Mouse (Mus musculus): ENCODE measurements around the gene Nme2. TPM values are rescaled to one million over a fixed set of nuclear protein-coding genes. Genes with fewer than 3 reads are reported as not detected.
A peak's percentile ranks its signal among the peaks of the same experiment; 100 is the strongest.

Gene Nme2
- polyA plus RNA-seq, 1 experiment from 2014 or later, result 297 TPM

DNA sequence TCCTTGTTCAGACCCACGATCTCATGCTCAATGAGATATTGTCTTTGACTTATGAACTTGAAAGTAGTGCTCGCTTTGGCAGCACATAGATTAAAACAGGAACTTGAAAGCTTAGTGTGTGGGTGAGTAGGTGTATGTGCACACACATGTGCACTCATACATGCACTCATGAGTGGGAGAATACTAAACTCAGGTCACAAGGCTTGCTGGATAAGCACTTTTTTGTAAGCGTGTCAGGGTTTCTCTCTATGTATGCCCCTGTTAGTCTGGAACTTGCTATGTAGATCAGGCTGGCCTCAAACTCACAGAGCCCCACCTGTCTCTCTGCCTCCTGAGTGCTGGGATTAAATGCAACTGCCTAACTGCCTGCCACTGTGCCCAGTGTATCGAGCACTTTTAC is 31.0 kb upstream of the Nme2 start:
- 81% methylated on average over 4 of the region's 4 CpGs for WGBS
- Histone ChIP-seq H3K4me2 (replicated peaks) (no peak overlapping the region), H3K9me3 (replicated peaks) (no peaks in the 10 kb centered on the region), H3K27ac (replicated peaks) (no peak overlapping the region), H3K9ac (no peak overlapping the region), H3K4me3 (replicated peaks) (no peak overlapping the region), H3K36me3 (no peaks in the 10 kb centered on the region), H3K27me3 (no peaks in the 10 kb centered on the region), H3K4me1 (no peaks in the 10 kb centered on the region)
- ATAC-seq (ENCODE audit: insufficient number of reproducible peaks, low FRiP score, low TSS enrichment, low read depth), result no peak

DNA sequence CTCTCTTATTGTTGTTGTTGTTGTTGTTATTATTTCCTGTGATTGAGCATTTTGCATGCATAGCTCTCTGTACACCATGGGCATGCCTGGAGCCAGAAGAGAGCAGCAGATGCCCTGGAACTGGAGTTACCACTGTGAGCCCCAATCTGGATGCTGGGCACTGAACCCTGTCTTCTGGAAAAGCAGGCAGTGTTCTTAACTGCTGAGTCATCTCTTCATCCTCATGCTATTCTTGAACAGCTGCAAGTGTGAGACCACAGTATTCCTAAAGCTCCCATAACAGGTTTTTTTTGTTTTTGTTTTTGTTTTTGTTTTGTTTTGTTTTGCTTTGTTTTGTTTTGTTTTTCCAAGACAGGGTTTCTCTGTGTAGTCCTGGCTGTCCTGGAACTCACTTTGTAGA is 30.2 kb upstream of the Nme2 start:
- H3K36me3 ChIP-seq, result no peaks in the 10 kb centered on the region
- no peak overlapping the region for H3K27ac ChIP-seq (replicated peaks)
- H3K27me3 ChIP-seq, result no peaks in the 10 kb centered on the region
- H3K9me3 ChIP-seq (replicated peaks), result no peaks in the 10 kb centered on the region
- no peak for ATAC-seq (ENCODE audit: insufficient number of reproducible peaks, low FRiP score, low TSS enrichment, low read depth)
- no peaks in the 10 kb centered on the region for H3K4me1 ChIP-seq
- no peak overlapping the region for H3K9ac ChIP-seq
- H3K4me2 ChIP-seq (replicated peaks), result no peak overlapping the region
- no peak overlapping the region for H3K4me3 ChIP-seq (replicated peaks)

DNA sequence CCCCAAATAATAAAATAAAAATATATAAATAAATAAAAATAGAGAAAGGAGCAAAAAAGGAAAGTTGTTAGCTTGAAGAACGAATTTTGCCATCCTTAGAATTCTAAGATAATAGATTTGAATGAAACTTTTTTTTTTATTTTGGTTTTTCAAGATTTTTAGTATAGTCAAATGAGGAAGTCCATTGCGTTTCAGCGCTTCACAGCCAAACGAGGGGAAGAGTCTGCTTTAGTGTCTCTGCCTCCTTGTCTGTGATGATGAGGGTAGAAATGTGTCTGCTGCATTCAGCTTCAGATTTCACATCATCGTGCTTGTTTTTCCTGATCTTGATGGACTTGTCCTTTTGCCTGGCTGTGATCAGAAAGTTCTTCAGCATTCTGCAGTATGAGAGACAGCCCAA is 29.2 kb upstream of the Nme2 start:
- no peaks in the 10 kb centered on the region for H3K4me1 ChIP-seq
- no peak for ATAC-seq (ENCODE audit: insufficient number of reproducible peaks, low FRiP score, low TSS enrichment, low read depth)
- no peaks in the 10 kb centered on the region for H3K36me3 ChIP-seq
- H3K4me3 ChIP-seq (replicated peaks), result no peak overlapping the region
- H3K27ac ChIP-seq (replicated peaks), result no peak overlapping the region
- no peak overlapping the region for H3K9ac ChIP-seq
- no peaks in the 10 kb centered on the region for H3K27me3 ChIP-seq
- WGBS, result 84% methylated on average over 5 of the region's 5 CpGs
- no peak overlapping the region for H3K4me2 ChIP-seq (replicated peaks)
- no peaks in the 10 kb centered on the region for H3K9me3 ChIP-seq (replicated peaks)

DNA sequence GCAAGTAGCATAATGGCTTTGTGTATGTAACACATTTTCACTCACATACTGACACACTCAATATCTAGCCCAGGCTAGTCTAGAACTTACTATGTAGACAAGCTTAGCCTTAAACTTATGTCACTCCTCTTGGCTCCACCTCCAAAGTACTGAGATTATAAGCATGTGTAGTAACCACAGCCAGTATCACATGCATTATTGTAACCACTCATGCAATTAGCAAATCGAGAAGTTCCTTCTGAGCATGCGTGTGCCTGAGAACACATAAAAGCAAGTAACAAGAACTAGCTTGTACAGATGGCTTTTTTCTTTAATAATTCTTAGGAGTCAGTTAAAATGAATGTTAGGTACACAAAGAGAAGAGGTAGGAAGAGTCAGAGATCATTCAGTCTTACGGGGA is 28.6 kb upstream of the Nme2 start:
- H3K4me1 ChIP-seq, result no peaks in the 10 kb centered on the region
- H3K9me3 ChIP-seq (replicated peaks), result no peaks in the 10 kb centered on the region
- no peaks in the 10 kb centered on the region for H3K36me3 ChIP-seq
- no peaks in the 10 kb centered on the region for H3K27me3 ChIP-seq
- H3K27ac ChIP-seq (replicated peaks), result no peak overlapping the region
- ATAC-seq (ENCODE audit: insufficient number of reproducible peaks, low FRiP score, low TSS enrichment, low read depth), result no peak
- H3K4me2 ChIP-seq (replicated peaks), result no peak overlapping the region
- no peak overlapping the region for H3K9ac ChIP-seq
- WGBS, result 72% methylated on average over 3 of the region's 3 CpGs
- H3K4me3 ChIP-seq (replicated peaks), result no peak overlapping the region

DNA sequence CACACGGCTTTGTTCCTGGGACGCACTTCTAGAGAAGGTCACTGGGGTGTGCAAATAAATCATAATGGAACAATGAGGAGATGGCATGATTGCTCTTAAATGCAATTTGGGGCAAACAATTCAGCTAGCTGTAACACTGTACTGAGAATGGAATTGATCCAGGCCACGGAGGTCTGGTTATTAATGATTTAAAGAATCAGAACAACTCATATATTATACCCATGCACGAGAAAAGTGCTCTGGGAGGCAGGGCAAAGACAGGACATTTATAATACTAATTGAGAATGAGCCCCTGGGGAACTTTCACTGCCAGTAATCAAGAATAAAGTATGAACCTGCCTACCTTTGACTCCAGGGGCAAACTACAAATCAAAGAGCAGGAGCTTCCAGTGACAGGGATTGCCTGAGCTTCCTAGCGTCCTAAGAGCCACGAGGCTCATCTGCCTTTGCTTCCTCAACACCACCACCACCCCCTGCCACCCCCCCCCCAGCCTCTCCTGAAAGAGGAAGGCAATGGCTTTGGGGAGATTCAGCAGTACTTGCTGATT is 23.5 kb upstream of the Nme2 start:
- H3K27ac ChIP-seq (replicated peaks), result no peak overlapping the region
- ATAC-seq (ENCODE audit: insufficient number of reproducible peaks, low FRiP score, low TSS enrichment, low read depth), result no peak
- no peak overlapping the region for H3K4me2 ChIP-seq (replicated peaks)
- H3K36me3 ChIP-seq, result no peaks in the 10 kb centered on the region
- no peak overlapping the region for H3K9ac ChIP-seq
- WGBS, result 47% methylated on average over 6 of the region's 6 CpGs
- no peaks in the 10 kb centered on the region for H3K9me3 ChIP-seq (replicated peaks)
- H3K4me3 ChIP-seq (replicated peaks), result no peak overlapping the region
- H3K27me3 ChIP-seq, result no peaks in the 10 kb centered on the region
- H3K4me1 ChIP-seq, result no peaks in the 10 kb centered on the region

DNA sequence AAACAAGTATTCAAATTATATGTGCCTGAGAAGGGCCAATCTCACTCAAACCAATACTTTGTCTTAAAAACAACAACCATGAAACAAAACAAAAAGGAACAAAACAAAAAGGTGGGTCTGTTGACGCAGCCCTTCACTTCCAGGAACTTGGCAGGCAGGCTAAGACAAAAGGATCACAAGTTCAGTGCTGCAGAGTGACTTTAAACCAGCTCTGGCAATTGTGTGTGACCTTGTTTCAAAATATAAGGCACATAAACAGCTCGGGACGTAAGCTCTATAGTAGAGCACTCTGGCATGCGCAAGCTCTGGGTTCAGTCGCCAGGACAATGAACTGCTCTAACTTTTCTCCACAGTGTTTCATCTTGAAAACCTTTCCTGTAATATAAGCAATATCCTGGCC is 16.9 kb upstream of the Nme2 start:
- Histone ChIP-seq H3K4me2 (replicated peaks) (no peak overlapping the region), H3K4me3 (replicated peaks) (no peak overlapping the region), H3K9me3 (replicated peaks) (no peaks in the 10 kb centered on the region), H3K27ac (replicated peaks) (no peak overlapping the region), H3K4me1 (no peaks in the 10 kb centered on the region), H3K27me3 (no peaks in the 10 kb centered on the region), H3K36me3 (no peaks in the 10 kb centered on the region), H3K9ac (no peak overlapping the region)
- ATAC-seq (ENCODE audit: insufficient number of reproducible peaks, low FRiP score, low TSS enrichment, low read depth), result no peak
- 79% methylated on average over 5 of the region's 5 CpGs for WGBS

DNA sequence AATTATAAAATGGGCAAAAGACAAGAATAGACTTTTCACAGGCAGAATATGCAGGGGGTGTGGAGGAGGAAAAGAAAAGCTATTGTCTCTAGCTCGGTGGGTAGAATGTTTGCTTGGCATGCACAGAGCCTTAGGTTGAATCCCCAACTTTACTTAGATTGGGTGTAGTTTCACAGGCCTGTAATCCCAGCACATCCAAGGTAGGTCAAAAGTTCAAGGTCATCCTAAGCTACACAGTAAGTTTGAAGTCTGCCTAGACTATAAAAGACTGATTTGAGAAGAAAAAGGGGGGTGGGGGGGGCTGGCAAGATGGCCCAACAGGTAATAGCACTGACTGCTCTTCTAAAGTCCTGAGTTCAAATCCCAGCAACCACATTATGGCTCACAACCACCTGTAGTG is 13.7 kb upstream of the Nme2 start:
- Histone ChIP-seq H3K27me3 (no peaks in the 10 kb centered on the region), H3K9ac (no peak overlapping the region), H3K36me3 (peaks cover 10% of the 10 kb centered on the region; the same call in 1 of the 2 replicates), H3K4me3 (replicated peaks) (no peak overlapping the region), H3K4me1 (peaks cover 6% of the 10 kb centered on the region), H3K9me3 (replicated peaks) (no peaks in the 10 kb centered on the region), H3K27ac (replicated peaks) (no peak overlapping the region), H3K4me2 (replicated peaks) (no peak overlapping the region)
- ATAC-seq (ENCODE audit: insufficient number of reproducible peaks, low FRiP score, low TSS enrichment, low read depth), result no peak
- 67% methylated on average over 1 of the region's 1 CpGs for WGBS

DNA sequence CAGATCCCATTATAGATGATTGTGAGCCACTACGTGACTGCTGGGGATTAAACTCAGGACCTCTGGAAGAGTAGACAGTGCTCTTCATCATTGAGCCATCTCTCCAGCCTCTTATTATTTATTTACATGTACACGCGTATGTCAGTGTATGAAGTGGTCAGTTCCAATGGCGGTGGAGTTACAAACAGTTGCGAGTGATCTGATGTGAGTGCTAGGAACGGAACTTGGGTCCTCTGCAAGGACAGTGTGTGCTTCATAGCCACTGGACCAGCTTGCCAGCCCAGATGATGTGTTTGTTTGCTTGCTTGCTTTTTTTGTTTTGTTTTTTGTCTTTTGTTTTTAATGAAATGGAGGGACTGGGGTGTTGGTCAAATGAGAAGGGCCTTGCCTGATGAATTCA is 13.1 kb upstream of the Nme2 start:
- H3K27me3 ChIP-seq, result no peaks in the 10 kb centered on the region
- H3K27ac ChIP-seq (replicated peaks), result no peak overlapping the region
- no peak overlapping the region for H3K4me3 ChIP-seq (replicated peaks)
- ATAC-seq (ENCODE audit: insufficient number of reproducible peaks, low FRiP score, low TSS enrichment, low read depth), result no peak
- H3K4me1 ChIP-seq, result peaks cover 6% of the 10 kb centered on the region
- peak overlapping the region; percentile 58 for H3K4me2 ChIP-seq (replicated peaks)
- H3K9ac ChIP-seq, result no peak overlapping the region
- 90% methylated on average over 6 of the region's 6 CpGs for WGBS
- no peaks in the 10 kb centered on the region for H3K9me3 ChIP-seq (replicated peaks)
- peaks cover 17% of the 10 kb centered on the region; the same call in 1 of the 2 replicates for H3K36me3 ChIP-seq

DNA sequence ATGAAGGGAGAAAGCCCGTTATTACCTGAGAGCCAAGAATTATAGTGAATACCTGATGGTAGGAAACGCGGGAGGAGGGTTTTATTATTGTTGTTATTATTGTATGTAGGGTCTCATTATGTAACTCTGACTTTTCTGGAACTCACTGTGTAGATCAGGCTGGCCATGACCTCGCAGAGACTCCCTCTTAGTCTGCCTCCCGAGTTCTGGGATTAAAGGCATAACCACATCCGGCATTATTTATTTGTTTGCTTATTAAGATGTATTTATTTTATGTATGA is 12.7 kb upstream of the Nme2 start:
- Histone ChIP-seq H3K9ac (no peak overlapping the region), H3K4me3 (replicated peaks) (peak overlapping the region; percentile 65), H3K4me2 (replicated peaks) (peak overlapping the region; percentile 58), H3K27me3 (no peaks in the 10 kb centered on the region), H3K4me1 (peaks cover 6% of the 10 kb centered on the region), H3K27ac (replicated peaks) (peak overlapping the region; percentile 28; the same call in 1 of the 2 replicates), H3K36me3 (peaks cover 21% of the 10 kb centered on the region), H3K9me3 (replicated peaks) (no peaks in the 10 kb centered on the region)
- WGBS, result 44% methylated on average over 6 of the region's 6 CpGs
- no peak for ATAC-seq (ENCODE audit: insufficient number of reproducible peaks, low FRiP score, low TSS enrichment, low read depth)

DNA sequence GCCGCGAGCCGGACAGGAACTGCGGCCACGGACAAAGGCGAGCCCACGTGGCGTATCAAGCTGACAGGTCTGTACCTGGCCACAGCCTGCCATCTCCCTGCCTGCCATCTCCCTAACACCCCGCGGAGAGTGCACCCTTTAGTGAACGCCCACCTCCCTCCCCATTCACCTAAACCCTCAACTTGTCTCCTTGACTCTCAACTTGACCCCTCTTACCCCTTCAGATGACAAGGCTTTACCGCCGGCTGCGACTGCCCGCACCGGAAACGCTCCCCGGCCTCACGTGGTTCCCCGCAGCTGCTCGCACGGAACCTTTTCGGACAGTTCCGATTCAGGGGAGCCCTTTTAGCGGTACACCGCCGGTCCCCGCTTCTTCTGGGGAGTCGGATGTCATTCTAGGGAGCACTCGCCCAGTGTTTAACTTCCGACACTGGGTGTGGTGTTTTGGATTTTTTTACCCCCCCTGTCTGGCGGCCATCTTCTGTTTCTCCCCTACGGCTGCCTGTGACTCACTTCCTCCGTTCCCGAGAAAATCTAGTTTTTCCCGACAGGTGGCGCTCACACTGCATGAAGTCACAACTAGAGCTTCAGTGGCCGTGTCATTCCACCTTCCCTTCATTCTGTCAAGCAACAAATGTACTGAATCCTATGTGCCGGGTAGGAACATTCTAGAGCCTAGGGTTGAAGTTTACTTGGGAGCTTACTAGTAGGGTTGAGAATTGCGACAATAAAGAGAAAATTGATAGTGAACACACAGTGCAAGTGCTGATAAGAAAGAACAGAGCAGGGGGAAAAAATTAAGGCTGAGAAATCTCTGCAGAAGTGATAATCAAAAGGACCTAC is 12.2 kb upstream of the Nme2 start, which contains the start of the genes Gm20390 and Nme1:
TSS of gene Gm20390 (minus strand) at position 289 of the 843 bp plus-strand sequence.
TSS of gene Nme1 (minus strand) at position 517 of the 843 bp plus-strand sequence.
- peak within 1 kb of the TSS; percentile 65 for H3K27ac ChIP-seq (replicated peaks)
- H3K27me3 ChIP-seq, result no peaks in the 10 kb centered on the region
- H3K9ac ChIP-seq, result peak within 1 kb of the TSS; percentile 48
- peaks cover 25% of the 10 kb centered on the region for H3K36me3 ChIP-seq
- H3K4me2 ChIP-seq (replicated peaks), result peak within 1 kb of the TSS; percentile 58
- WGBS, result under 1% methylated on average over 40 of the region's 40 CpGs
- peaks cover 6% of the 10 kb centered on the region for H3K4me1 ChIP-seq
- no peaks in the 10 kb centered on the region for H3K9me3 ChIP-seq (replicated peaks)
- H3K4me3 ChIP-seq (replicated peaks), result peak within 1 kb of the TSS; percentile 65
- ATAC-seq (ENCODE audit: insufficient number of reproducible peaks, low FRiP score, low TSS enrichment, low read depth), result peak; percentile 95

DNA sequence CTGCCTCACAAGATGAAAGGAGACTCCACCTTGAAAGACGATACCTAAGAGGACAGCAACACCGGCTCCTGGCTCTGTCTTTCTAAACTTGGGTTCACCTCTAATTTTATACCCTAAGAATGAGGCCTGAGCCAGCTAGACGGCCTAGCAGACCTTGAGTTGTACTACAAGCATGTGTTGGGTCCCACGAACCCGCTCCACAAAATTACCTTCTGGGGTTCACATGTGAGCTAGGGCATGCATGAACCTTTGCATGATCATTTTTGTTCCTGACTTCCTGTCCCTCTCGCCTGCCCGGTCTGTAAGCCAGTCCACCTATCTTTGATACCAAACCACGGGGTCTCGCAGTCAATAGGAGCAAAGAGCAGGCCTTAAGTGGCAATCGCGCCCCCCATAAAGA is 11.3 kb upstream of the Nme2 start:
- WGBS, result 2% methylated on average over 11 of the region's 11 CpGs

DNA sequence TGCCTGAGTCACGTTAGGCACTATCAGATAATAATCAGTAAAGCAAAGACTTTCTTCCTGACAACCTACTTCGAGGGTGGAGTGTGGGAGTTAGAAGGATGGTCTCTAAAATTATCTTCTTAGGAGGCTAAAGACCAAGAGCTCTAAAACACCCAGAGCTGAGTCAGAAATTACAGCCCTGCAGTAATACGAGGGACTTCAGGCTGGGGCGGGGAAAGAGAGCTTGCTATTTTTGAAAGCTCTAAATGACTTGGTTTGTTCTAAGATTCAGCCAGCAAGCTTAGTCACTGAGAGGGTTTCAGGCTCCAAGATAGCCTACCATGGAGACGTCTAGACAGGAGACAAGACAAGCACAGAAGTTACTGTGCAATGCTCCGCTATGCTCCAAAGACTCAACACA is 9.3 kb upstream of the Nme2 start:
- Histone ChIP-seq H3K9me3 (replicated peaks) (no peaks in the 10 kb centered on the region), H3K4me2 (replicated peaks) (no peak overlapping the region), H3K36me3 (peaks cover 45% of the 10 kb centered on the region), H3K9ac (no peak overlapping the region), H3K27me3 (no peaks in the 10 kb centered on the region), H3K27ac (replicated peaks) (no peak overlapping the region), H3K4me3 (replicated peaks) (no peak overlapping the region), H3K4me1 (peaks cover 6% of the 10 kb centered on the region)
- WGBS, result 79% methylated on average over 6 of the region's 6 CpGs
- ATAC-seq (ENCODE audit: insufficient number of reproducible peaks, low FRiP score, low TSS enrichment, low read depth), result no peak

More for the DNA sequence above, 11.3 kb upstream of the Nme2 start:
- no peak for ATAC-seq (ENCODE audit: insufficient number of reproducible peaks, low FRiP score, low TSS enrichment, low read depth)
- Histone ChIP-seq H3K9ac (peak overlapping the region; percentile 48), H3K27me3 (no peaks in the 10 kb centered on the region), H3K36me3 (peaks cover 28% of the 10 kb centered on the region), H3K4me3 (replicated peaks) (peak overlapping the region; percentile 65), H3K27ac (replicated peaks) (peak overlapping the region; percentile 65), H3K4me1 (peaks cover 6% of the 10 kb centered on the region), H3K9me3 (replicated peaks) (no peaks in the 10 kb centered on the region), H3K4me2 (replicated peaks) (peak overlapping the region; percentile 58)
